Mouse (Mus musculus) stomach, postnatal 0 days (tissue): ENCODE results near the gene Gpm6b. TPM values are rescaled to one million over a fixed set of nuclear protein-coding genes. Genes with fewer than 3 reads are reported as not detected.

Experiments
- ATAC-seq: fragments of 200-750 bp; cut with Nextera tagmentation; 2 replicates; pipeline ENCODE4 v1.8.0; 2017; ENCODE audit not compliant: low FRiP score, low TSS enrichment
- DNase-seq: peaks from one replicate; pipeline ENCODE4 v3.0.0-alpha.2; 2016; ENCODE audit warnings: low spot score
- H3K27ac ChIP-seq: fragments of 300-500 bp; sonication (generic); replicated peaks from 2 replicates; pipeline ENCODE4 v1.5.1; 2014; ENCODE audit warnings: mild to moderate bottlenecking, control low read depth
- H3K27me3 ChIP-seq: fragments of 300-500 bp; sonication (generic); 2 replicates; pipeline ENCODE4 v1.6.1; 2014; ENCODE audit warnings: low read length; ENCODE audit not compliant: control insufficient read depth, insufficient read depth
- H3K36me3 ChIP-seq: fragments of 300-500 bp; sonication (generic); 2 replicates; pipeline ENCODE4 v1.6.1; 2014; ENCODE audit warnings: low read length, mixed read lengths; ENCODE audit not compliant: control insufficient read depth, insufficient read depth
- H3K4me1 ChIP-seq: fragments of 300-500 bp; sonication (generic); replicated peaks from 2 replicates; pipeline ENCODE4 v1.6.1; 2014; ENCODE audit warnings: antibody characterized with exemption; ENCODE audit not compliant: control insufficient read depth, insufficient read depth
- H3K4me2 ChIP-seq: fragments of 300-500 bp; sonication (generic); replicated peaks from 2 replicates; pipeline ENCODE4 v1.6.1; 2014; ENCODE audit warnings: low read depth, mild to moderate bottlenecking, control low read depth, moderate library complexity
- H3K4me3 ChIP-seq: fragments of 300-500 bp; sonication (generic); 2 replicates; pipeline ENCODE4 v1.5.1; 2014; ENCODE audit warnings: low read depth, low read length, control low read depth
- H3K9ac ChIP-seq: fragments of 300-500 bp; sonication (generic); 2 replicates; pipeline ENCODE4 v1.6.1; 2014; ENCODE audit warnings: mild to moderate bottlenecking, low read length, control low read depth, mixed read lengths
- H3K9me3 ChIP-seq: fragments of 300-500 bp; sonication (generic); 2 replicates; pipeline ENCODE4 v1.6.1; 2016; ENCODE audit warnings: low read length; ENCODE audit not compliant: control insufficient read depth
- CTCF ChIP-seq: IDR thresholded peaks from 2 replicates; pipeline ENCODE4 v1.5.1; 2016; ENCODE audit warnings: antibody characterized with exemption, low read depth, mild to moderate bottlenecking, moderate library complexity
- EP300 ChIP-seq: optimal IDR thresholded peaks from 2 replicates; pipeline ENCODE3; 2016; ENCODE audit warnings: antibody characterized with exemption
- WGBS: fragments of 180-500 bp; shearing (Covaris S2); extraction: QIAGEN DNeasy Blood & Tissue Kit; methylation state at CpG from one replicate; pipeline ENCODE4 v1.1.7; 2014; 5-methylcytosine and 5-hydroxymethylcytosine counted together
- polyA plus RNA-seq: library from polyadenylated mRNA; unstranded; fragments of >200 nt; fragmentation: Nextera tagmentation; extraction: Ambion mirVana; gene quantifications from 2 replicates; pipeline ENCODE4 v1.2.1, GENCODE M21; 2015

Gene Gpm6b
- polyA plus RNA-seq, 1 experiment from 2014 or later: 21.9 TPM

GRCm38 (mm10) chrX:166376681-166377328 lies 138.1 kb downstream of the Gpm6b start:
- ATAC-seq (no peak), DNase-seq (no peak)
- no peaks in the 10 kb centered on the region for H3K9me3 ChIP-seq
- no peak for TF ChIP-seq CTCF
- TF ChIP-seq EP300: no peak
- no peak overlapping the region for H3K4me3 ChIP-seq
- no peak overlapping the region for H3K4me2 ChIP-seq
- no peaks in the 10 kb centered on the region for H3K27me3 ChIP-seq
- H3K9ac ChIP-seq: no peak overlapping the region
- no peaks in the 10 kb centered on the region for H3K4me1 ChIP-seq
- no peak overlapping the region for H3K27ac ChIP-seq
- no peaks in the 10 kb centered on the region for H3K36me3 ChIP-seq
- 76% methylated on average over 9 of the region's 9 CpGs for WGBS

- Histone ChIP-seq H3K4me2 (no peak overlapping the region), H3K36me3 (no peaks in the 10 kb centered on the region), H3K9ac (no peak overlapping the region), H3K9me3 (no peaks in the 10 kb centered on the region), H3K4me3 (no peak overlapping the region), H3K4me1 (no peaks in the 10 kb centered on the region), H3K27ac (no peak overlapping the region), H3K27me3 (no peaks in the 10 kb centered on the region)
- TF ChIP-seq EP300 (no peak), CTCF (no peak)
- no peak for ATAC-seq
- DNase-seq: no peak
- WGBS: 82% methylated on average over 5 of the region's 5 CpGs
Measured at GRCm38 (mm10) chrX:166378652-166379051, 139.9 kb downstream of the Gpm6b start.

GRCm38 (mm10) chrX:166383606-166384005 lies 144.9 kb downstream of the Gpm6b start:
- no peak overlapping the region for H3K9ac ChIP-seq
- ATAC-seq: no peak
- no peaks in the 10 kb centered on the region for H3K9me3 ChIP-seq
- 90% methylated on average over 2 of the region's 2 CpGs for WGBS
- no peaks in the 10 kb centered on the region for H3K36me3 ChIP-seq
- H3K4me2 ChIP-seq: no peak overlapping the region
- H3K27me3 ChIP-seq: no peaks in the 10 kb centered on the region
- DNase-seq: no peak
- H3K4me1 ChIP-seq: no peaks in the 10 kb centered on the region
- no peak overlapping the region for H3K27ac ChIP-seq
- H3K4me3 ChIP-seq: no peak overlapping the region
- no peak for TF ChIP-seq EP300
- no peak for TF ChIP-seq CTCF

- Histone ChIP-seq H3K9ac (no peak overlapping the region), H3K27ac (no peak overlapping the region), H3K36me3 (no peaks in the 10 kb centered on the region), H3K9me3 (no peaks in the 10 kb centered on the region), H3K4me1 (no peaks in the 10 kb centered on the region), H3K4me2 (no peak overlapping the region), H3K4me3 (no peak overlapping the region), H3K27me3 (no peaks in the 10 kb centered on the region)
- no peak for TF ChIP-seq CTCF
- TF ChIP-seq EP300: no peak
- no peak; the same call in 1 of the 2 replicates for ATAC-seq
- 54% methylated on average over 3 of the region's 3 CpGs for WGBS
- no peak for DNase-seq
Measured at GRCm38 (mm10) chrX:166384935-166385334, 146.2 kb downstream of the Gpm6b start.

- no peak for DNase-seq
- 81% methylated on average over 6 of the region's 6 CpGs for WGBS
Measured at GRCm38 (mm10) chrX:166386656-166387055, 147.9 kb downstream of the Gpm6b start.

GRCm38 (mm10) chrX:166393753-166394152 lies 155.0 kb downstream of the Gpm6b start:
- TF ChIP-seq EP300 (no peak), CTCF (peak; percentile 42)
- 88% methylated on average over 1 of the region's 1 CpGs for WGBS
- DNase-seq: no peak
- H3K27me3 ChIP-seq: no peaks in the 10 kb centered on the region
- no peak overlapping the region for H3K4me2 ChIP-seq
- H3K9me3 ChIP-seq: no peaks in the 10 kb centered on the region
- no peaks in the 10 kb centered on the region for H3K36me3 ChIP-seq
- H3K4me1 ChIP-seq: no peaks in the 10 kb centered on the region
- no peak overlapping the region for H3K4me3 ChIP-seq
- no peak overlapping the region for H3K9ac ChIP-seq
- no peak for ATAC-seq
- no peak overlapping the region for H3K27ac ChIP-seq

More at GRCm38 (mm10) chrX:166386656-166387055, 147.9 kb downstream of the Gpm6b start:
- no peak for TF ChIP-seq EP300
- no peak for TF ChIP-seq CTCF
- ATAC-seq: no peak
- no peaks in the 10 kb centered on the region for H3K27me3 ChIP-seq
- H3K4me2 ChIP-seq: no peak overlapping the region
- no peak overlapping the region for H3K27ac ChIP-seq
- H3K4me1 ChIP-seq: no peaks in the 10 kb centered on the region
- no peaks in the 10 kb centered on the region for H3K9me3 ChIP-seq
- H3K4me3 ChIP-seq: no peak overlapping the region
- H3K9ac ChIP-seq: no peak overlapping the region
- no peaks in the 10 kb centered on the region for H3K36me3 ChIP-seq
